Mouse (Mus musculus): ENCODE results near the gene Ren1.

- TF ChIP-seq CTCF (IDR thresholded peaks at IDR 0.05; ENCODE audit: control insufficient read depth, insufficient read depth, low read length) (peak; percentile 44; the same call in 1 of the 2 replicates), POLR2A (IDR thresholded peaks at IDR 0.05; ENCODE audit: borderline replicate concordance, control insufficient read depth, low read depth, low read length) (no peak)
Observed at GRCm38 (mm10) chr1:133380347-133381065, 30.2 kb downstream of the Ren1 start.

Data from bone marrow, adult 2 months (tissue).